Mouse (Mus musculus): ENCODE results near the gene Slc22a18. TPM values are rescaled to one million over a fixed set of nuclear protein-coding genes. Genes with fewer than 3 reads are reported as not detected.

The Slc22a18 gene
- total and polyA plus RNA-seq, 3 experiments, result 5.8 to 19.8 TPM; not detected in 1

- no peak overlapping the region for H3K27ac ChIP-seq (ENCODE audit: control insufficient read depth, low read depth, low read length)
- peaks cover 18 to 60% of the 10 kb centered on the region in 2 experiments for H3K36me3 ChIP-seq (ENCODE audit: control insufficient read depth in 1 of 2, insufficient read depth in 2 of 2, low read length in 2 of 2)
- no peak overlapping the region for H3K4me3 ChIP-seq (ENCODE audit: control insufficient read depth in 1 of 2, insufficient read depth in 1 of 2, low read depth in 2 of 2, low read length in 2 of 2)
- peaks cover 2% of the 10 kb centered on the region in 2 experiments; a peak in 1 of 4 replicates for H3K4me1 ChIP-seq (ENCODE audit: control insufficient read depth in 1 of 2, insufficient read depth in 2 of 2, low read length in 2 of 2)
- H3K27me3 ChIP-seq (ENCODE audit: control insufficient read depth in 1 of 2, insufficient read depth in 2 of 2, low read length in 2 of 2), result no peaks in the 10 kb centered on the region
- no peak overlapping the region for H3K9ac ChIP-seq (ENCODE audit: control insufficient read depth, low read depth, low read length, poor library complexity, severe bottlenecking)
- TF ChIP-seq CTCF (IDR thresholded peaks at IDR 0.05 in 2 of 3, conservative IDR thresholded peaks at IDR 0.05 in 1 of 3; ENCODE audit: control insufficient read depth in 1 of 3, insufficient read depth in 1 of 3, low read depth in 2 of 3, low read length in 3 of 3, poor library complexity in 1 of 3, severe bottlenecking in 1 of 3) (no peak), ELF1 (IDR thresholded peaks at IDR 0.05; ENCODE audit: low read depth, low read length) (no peak), TCF12 (IDR thresholded peaks at IDR 0.05; ENCODE audit: low read depth, low read length) (peak; percentile 84; the same call in 1 of the 2 replicates), ZMIZ1 (IDR thresholded peaks at IDR 0.05; ENCODE audit: low read depth, low read length) (no peak), ZNF384 (IDR thresholded peaks at IDR 0.05; ENCODE audit: low read depth, low read length) (no peak), ETS1 (IDR thresholded peaks at IDR 0.05; ENCODE audit: low read depth, low read length) (no peak), CHD2 (IDR thresholded peaks at IDR 0.05; ENCODE audit: low read length) (no peak), NRF1 (IDR thresholded peaks at IDR 0.05; ENCODE audit: insufficient read depth, low read depth, low read length, poor library complexity, severe bottlenecking) (no peak), UBTF (IDR thresholded peaks at IDR 0.05; ENCODE audit: borderline replicate concordance, insufficient read depth, low read depth, low read length) (no peak), GATA1 (IDR thresholded peaks at IDR 0.05; ENCODE audit: low read depth, low read length) (peak; percentile 78), ZKSCAN1 (IDR thresholded peaks at IDR 0.05; ENCODE audit: low read depth, low read length) (no peak), MYC (IDR thresholded peaks at IDR 0.05; ENCODE audit: low read depth, low read length) (no peak), MYB (IDR thresholded peaks at IDR 0.05; ENCODE audit: low read depth, low read length) (no peak), NELFE (IDR thresholded peaks at IDR 0.05; ENCODE audit: low read depth, low read length) (no peak), BHLHE40 (IDR thresholded peaks at IDR 0.05; ENCODE audit: borderline replicate concordance, low read depth, low read length) (no peak), GABPA (IDR thresholded peaks at IDR 0.05; ENCODE audit: low read depth, low read length) (no peak), SMC3 (IDR thresholded peaks at IDR 0.05; ENCODE audit: low read depth, low read length) (no peak), USF1 (IDR thresholded peaks at IDR 0.05; ENCODE audit: low read depth, low read length) (no peak), MAZ (IDR thresholded peaks at IDR 0.05; ENCODE audit: low read depth, low read length) (no peak), KAT2A (conservative IDR thresholded peaks at IDR 0.05; ENCODE audit: low read depth, low read length) (no peak), ZC3H11A (IDR thresholded peaks at IDR 0.05; ENCODE audit: low read depth, low read length) (no peak), USF2 (IDR thresholded peaks at IDR 0.05; ENCODE audit: borderline replicate concordance in 1 of 2, insufficient read depth in 1 of 2, low read depth in 1 of 2, low read length in 2 of 2) (no peak), POLR2AphosphoS2 (IDR thresholded peaks at IDR 0.05; ENCODE audit: low read length) (no peak), SIN3A (IDR thresholded peaks at IDR 0.05; ENCODE audit: low read length) (no peak), HCFC1 (IDR thresholded peaks at IDR 0.05; ENCODE audit: low read depth, low read length) (no peak), CHD1 (IDR thresholded peaks at IDR 0.05; ENCODE audit: low read depth, low read length) (no peak), MXI1 (IDR thresholded peaks at IDR 0.05; ENCODE audit: low read depth, low read length) (no peak), TAL1 (IDR thresholded peaks at IDR 0.05; ENCODE audit: low read length) (peak; percentile 88), MAX (IDR thresholded peaks at IDR 0.05; ENCODE audit: low read length) (no peak), RCOR1 (IDR thresholded peaks at IDR 0.05; ENCODE audit: low read depth, low read length) (0 out of 2 replicates have a peak, but pooled peaks have one; percentile 30), EP300 (IDR thresholded peaks at IDR 0.05; ENCODE audit: low read depth in 1 of 2, low read length in 2 of 2) (peak; percentile 62 to 70), MAFK (IDR thresholded peaks at IDR 0.05; ENCODE audit: borderline replicate concordance, low read depth, low read length) (no peak)
- DNase-seq (ENCODE audit: low read depth, low spot score), result peak; percentile 58
- H3K79me2 ChIP-seq (ENCODE audit: control insufficient read depth, insufficient read depth, low read length, poor library complexity), result peaks cover 2% of the 10 kb centered on the region; the same call in 1 of the 2 replicates
- no peaks in the 10 kb centered on the region for H3K9me3 ChIP-seq (replicated peaks; ENCODE audit: insufficient read depth, low read length)
Measured at GRCm38 (mm10) chr7:143533284-143533683, 59.7 kb downstream of the Slc22a18 start.
